22 mouse cellular contexts compared by ENCODE assay signal in genomic region chr4:105958331-105958730, GRCm38 (mm10).
"Had no signal": no experiment of that assay in that cellular context is flagged by ENCODE, and none has a peak within 500 bp of the region (broad histone marks: within the 10 kb centered on the region; RNA-seq: fewer than 3 reads in every experiment).

No protein-coding gene starts in this region.

- H3K4me3 ChIP-seq: intestine, embryonic 15.5 days; left cerebral cortex, adult 2 months; limb, embryonic 13.5 days; liver, embryonic 12.5 days; liver, embryonic 15.5 days; lung, embryonic 15.5 days; stomach, embryonic 15.5 days had no signal

- H3K4me1 ChIP-seq: intestine, embryonic 15.5 days; liver, embryonic 12.5 days; liver, embryonic 15.5 days; lung, embryonic 15.5 days; stomach, embryonic 15.5 days had no signal

- H3K9ac ChIP-seq: intestine, embryonic 15.5 days; limb, embryonic 13.5 days; liver, embryonic 12.5 days; liver, embryonic 15.5 days; lung, embryonic 15.5 days; stomach, embryonic 15.5 days had no signal

- DNase-seq: kidney, adult 11 months; kidney, adult 9 months; kidney, postnatal 10 days; kidney, postnatal 4 days; layer of hippocampus, adult 9-11 months; liver; lung, adult 18-20 months; lung, postnatal 10 days; lung, postnatal 4 days; midbrain, embryonic 14.5 days; right cerebral cortex, postnatal 14 days; spleen, adult 18-20 months; thymus, adult 18-20 months; thymus, postnatal 4 days had no signal

- H3K27ac ChIP-seq: intestine, embryonic 15.5 days; left cerebral cortex, adult 2 months; limb, embryonic 13.5 days; liver, embryonic 12.5 days; liver, embryonic 15.5 days; lung, embryonic 15.5 days; stomach, embryonic 15.5 days had no signal

- H3K9me3 ChIP-seq: intestine, embryonic 15.5 days; limb, embryonic 13.5 days; liver, embryonic 12.5 days; liver, embryonic 15.5 days; lung, embryonic 15.5 days; stomach, embryonic 15.5 days had no signal

- H3K36me3 ChIP-seq: intestine, embryonic 15.5 days; limb, embryonic 13.5 days; liver, embryonic 12.5 days; liver, embryonic 15.5 days; lung, embryonic 15.5 days; stomach, embryonic 15.5 days had no signal

- H3K27me3 ChIP-seq: intestine, embryonic 15.5 days; limb, embryonic 13.5 days; liver, embryonic 12.5 days; liver, embryonic 15.5 days; lung, embryonic 15.5 days; stomach, embryonic 15.5 days had no signal

- H3K4me2 ChIP-seq: intestine, embryonic 15.5 days; limb, embryonic 13.5 days; liver, embryonic 12.5 days; liver, embryonic 15.5 days; lung, embryonic 15.5 days; midbrain, embryonic 11.5 days; stomach, embryonic 15.5 days had no signal

- ATAC-seq: intestine, embryonic 15.5 days; liver, embryonic 12.5 days had no signal
